Mouse (Mus musculus): Measurements from ENCODE around the gene Hmga1b. TPM values are rescaled to one million over a fixed set of nuclear protein-coding genes. Genes with fewer than 3 reads are reported as not detected.
A peak's percentile ranks its signal among the peaks of the same experiment; 100 is the strongest.
"Not testable (repeated sequence)": the region's sequence is repeated elsewhere in the genome, so short reads cannot be mapped to it uniquely, and the experiment has no call there.

Hmga1b gene
- polyA plus RNA-seq, 1 experiment from 2014 or later = 2.6 TPM

DNA sequence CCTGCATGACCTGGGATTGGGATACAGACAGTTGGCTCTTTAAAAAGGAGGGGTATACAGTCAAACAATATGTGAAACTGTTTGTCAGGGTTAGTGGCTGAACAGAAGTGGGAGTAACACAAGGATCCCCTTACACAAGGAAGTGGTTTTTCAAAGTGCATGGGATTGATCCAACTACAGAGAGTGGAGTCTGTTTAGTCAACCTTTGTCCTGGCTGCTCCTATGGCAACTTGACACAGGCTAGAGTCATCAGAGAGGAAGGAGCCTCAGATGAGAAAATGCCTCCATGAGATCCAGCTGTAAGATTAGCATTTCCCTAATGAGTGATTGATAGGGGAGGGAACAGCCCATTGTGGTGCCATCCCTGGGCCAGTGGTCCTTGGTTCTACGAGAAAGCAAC lies 5.6 kb downstream of the Hmga1b start:
- Histone ChIP-seq H3K9me3 (replicated peaks) (no peaks in the 10 kb centered on the region), H3K27me3 (peaks cover 15% of the 10 kb centered on the region; the same call in 1 of the 2 replicates), H3K36me3 (replicated peaks) (no peaks in the 10 kb centered on the region), H3K4me2 (no peak overlapping the region), H3K9ac (no peak overlapping the region), H3K4me3 (replicated peaks) (no peak overlapping the region), H3K4me1 (replicated peaks) (0 out of 2 replicates have a peak, but pooled peaks cover 5% of the 10 kb centered on the region), H3K27ac (replicated peaks) (no peak overlapping the region)
- 36% methylated on average over 1 of the region's 1 CpGs for WGBS (ENCODE audit: insufficient replicate concordance)
- no peak for ATAC-seq (ENCODE audit: insufficient read depth)

DNA sequence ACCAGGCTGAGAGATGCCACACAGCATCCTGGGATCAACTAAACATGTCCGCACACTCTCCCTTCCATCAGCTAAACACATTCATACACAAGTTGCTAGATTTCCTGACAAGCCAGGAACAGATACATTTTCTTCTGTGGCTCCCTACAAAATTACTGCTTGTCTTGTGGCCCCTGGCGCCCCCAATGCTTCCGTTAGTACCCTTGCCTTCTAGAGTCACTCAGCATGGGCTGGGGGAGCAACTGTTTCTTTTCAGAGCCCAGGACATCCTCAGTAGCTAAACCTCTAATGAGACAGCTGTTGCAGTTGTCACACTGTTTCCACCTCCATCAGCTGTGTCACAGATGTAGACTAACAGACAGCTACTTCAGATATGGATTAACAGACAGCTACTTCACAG lies 10.2 kb downstream of the Hmga1b start:
- WGBS (ENCODE audit: insufficient replicate concordance) = 71% methylated on average over 3 of the region's 3 CpGs
- Histone ChIP-seq H3K4me1 (replicated peaks) (0 out of 2 replicates have a peak, but pooled peaks cover 8% of the 10 kb centered on the region), H3K9ac (no peak overlapping the region), H3K27me3 (peaks cover 7% of the 10 kb centered on the region; the same call in 1 of the 2 replicates), H3K9me3 (replicated peaks) (no peaks in the 10 kb centered on the region), H3K4me2 (no peak overlapping the region), H3K36me3 (replicated peaks) (no peaks in the 10 kb centered on the region), H3K4me3 (replicated peaks) (no peak overlapping the region), H3K27ac (replicated peaks) (no peak overlapping the region)
- no peak for ATAC-seq (ENCODE audit: insufficient read depth)

DNA sequence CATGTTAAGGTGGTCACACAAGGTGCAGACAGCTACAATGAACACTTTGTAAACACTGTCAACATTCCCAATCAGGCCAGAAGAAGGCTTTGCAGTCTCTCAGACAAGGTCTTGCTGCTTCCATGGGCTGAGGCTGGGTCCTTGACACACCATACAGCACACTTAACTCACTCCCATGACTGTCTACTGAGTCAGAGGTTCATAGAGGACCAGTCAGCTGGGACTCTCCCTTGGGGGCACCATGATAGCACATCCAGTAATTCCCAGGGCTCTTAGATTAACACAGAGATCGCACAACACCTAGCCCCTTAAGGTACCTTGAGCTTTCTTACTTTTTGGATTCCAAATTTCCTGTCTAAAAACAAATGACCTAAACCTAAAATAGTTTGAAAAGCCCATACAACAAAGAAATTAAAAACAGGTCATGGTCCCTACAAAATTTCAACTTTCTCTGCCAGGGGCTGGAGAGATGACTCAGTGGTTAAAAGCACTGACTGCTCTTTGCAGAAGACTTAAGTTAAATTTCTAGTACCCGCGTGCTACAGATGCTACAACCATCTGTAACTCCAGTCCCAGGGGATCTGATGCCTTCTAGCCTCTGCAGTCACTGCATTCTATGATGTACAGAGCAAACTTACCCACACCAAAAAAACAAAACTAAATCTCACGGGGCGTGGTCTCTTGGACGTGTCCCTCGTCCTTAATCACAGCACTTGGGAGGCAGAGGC lies 11.0 kb downstream of the Hmga1b start:
- Histone ChIP-seq H3K4me1 (replicated peaks) (0 out of 2 replicates have a peak, but pooled peaks cover 5% of the 10 kb centered on the region), H3K4me3 (replicated peaks) (no peak overlapping the region), H3K9me3 (replicated peaks) (no peaks in the 10 kb centered on the region), H3K27ac (replicated peaks) (no peak overlapping the region), H3K9ac (no peak overlapping the region), H3K36me3 (replicated peaks) (no peaks in the 10 kb centered on the region), H3K27me3 (peaks cover 8% of the 10 kb centered on the region; the same call in 1 of the 2 replicates), H3K4me2 (no peak overlapping the region)
- ATAC-seq (ENCODE audit: insufficient read depth) = no peak
- WGBS (ENCODE audit: insufficient replicate concordance) = 69% methylated on average over 7 of the region's 7 CpGs

DNA sequence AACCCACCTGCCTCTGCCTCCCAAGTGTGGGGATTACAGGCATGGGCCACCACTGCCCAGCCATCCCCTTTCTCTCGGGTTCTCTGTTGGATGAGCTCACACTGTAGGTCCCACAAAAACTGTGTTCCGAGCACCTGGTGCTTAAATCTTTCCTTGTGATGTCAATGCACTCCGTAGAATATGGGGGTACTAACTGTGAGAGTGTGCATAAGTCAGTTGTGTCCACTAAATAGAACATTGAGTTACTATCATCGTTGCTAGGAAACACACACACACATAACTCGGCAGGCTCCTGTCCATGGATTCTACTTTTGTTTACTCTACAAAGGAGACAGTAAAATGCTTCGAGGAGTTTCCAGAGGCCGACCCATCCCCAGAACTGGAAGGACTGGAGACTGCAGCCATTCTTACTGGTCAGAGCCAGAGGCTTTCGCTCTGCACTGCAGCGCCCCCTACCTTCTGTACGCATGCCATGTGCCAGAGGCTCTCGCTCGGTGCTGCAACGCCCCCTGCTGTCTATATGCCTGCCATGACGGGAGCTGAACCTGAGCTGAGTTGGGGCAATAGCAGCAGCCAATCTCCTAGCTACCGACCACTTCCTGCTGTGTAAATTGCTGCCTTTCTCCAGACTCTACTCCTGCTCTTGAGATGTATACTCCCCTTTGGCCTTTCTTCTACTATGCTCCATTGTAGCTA lies 13.3 kb downstream of the Hmga1b start:
- Histone ChIP-seq H3K9ac (no peak overlapping the region), H3K4me2 (no peak overlapping the region), H3K4me3 (replicated peaks) (no peak overlapping the region), H3K36me3 (replicated peaks) (0 out of 2 replicates have a peak, but pooled peaks cover 3% of the 10 kb centered on the region), H3K9me3 (replicated peaks) (no peaks in the 10 kb centered on the region), H3K4me1 (replicated peaks) (0 out of 2 replicates have a peak, but pooled peaks cover 5% of the 10 kb centered on the region), H3K27ac (replicated peaks) (no peak overlapping the region), H3K27me3 (peaks cover 8% of the 10 kb centered on the region; the same call in 1 of the 2 replicates)
- ATAC-seq (ENCODE audit: insufficient read depth) = peak; percentile 69
- 22% methylated on average over 15 of the region's 15 CpGs for WGBS (ENCODE audit: insufficient replicate concordance)

DNA sequence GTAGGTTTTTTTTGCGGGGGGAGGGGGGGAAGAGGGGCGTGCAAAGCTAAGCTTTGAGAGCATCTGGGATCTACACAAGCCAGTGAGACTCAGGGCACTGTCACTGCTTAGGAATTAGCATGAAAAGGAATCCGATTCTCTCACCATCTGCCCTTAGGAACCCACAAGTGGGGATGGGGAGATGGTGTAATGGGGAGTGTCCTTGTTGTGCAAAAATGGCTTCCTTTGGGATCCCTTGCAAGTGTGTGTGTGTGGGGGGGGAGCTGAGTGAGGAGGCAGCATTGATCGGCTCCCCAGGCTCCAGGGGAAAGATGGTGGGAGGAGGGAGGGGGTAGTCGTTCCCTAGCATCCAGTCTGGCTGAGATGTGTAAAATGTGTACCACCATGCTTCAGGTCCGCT lies 14.5 kb downstream of the Hmga1b start:
- Histone ChIP-seq H3K9ac (no peak overlapping the region), H3K4me3 (replicated peaks) (no peak overlapping the region), H3K4me2 (no peak overlapping the region), H3K27ac (replicated peaks) (no peak overlapping the region), H3K9me3 (replicated peaks) (no peaks in the 10 kb centered on the region), H3K4me1 (replicated peaks) (0 out of 2 replicates have a peak, but pooled peaks cover 5% of the 10 kb centered on the region), H3K27me3 (peaks cover 8% of the 10 kb centered on the region; the same call in 1 of the 2 replicates), H3K36me3 (replicated peaks) (0 out of 2 replicates have a peak, but pooled peaks cover 6% of the 10 kb centered on the region)
- 36% methylated on average over 6 of the region's 6 CpGs for WGBS (ENCODE audit: insufficient replicate concordance)
- no peak for ATAC-seq (ENCODE audit: insufficient read depth)

DNA sequence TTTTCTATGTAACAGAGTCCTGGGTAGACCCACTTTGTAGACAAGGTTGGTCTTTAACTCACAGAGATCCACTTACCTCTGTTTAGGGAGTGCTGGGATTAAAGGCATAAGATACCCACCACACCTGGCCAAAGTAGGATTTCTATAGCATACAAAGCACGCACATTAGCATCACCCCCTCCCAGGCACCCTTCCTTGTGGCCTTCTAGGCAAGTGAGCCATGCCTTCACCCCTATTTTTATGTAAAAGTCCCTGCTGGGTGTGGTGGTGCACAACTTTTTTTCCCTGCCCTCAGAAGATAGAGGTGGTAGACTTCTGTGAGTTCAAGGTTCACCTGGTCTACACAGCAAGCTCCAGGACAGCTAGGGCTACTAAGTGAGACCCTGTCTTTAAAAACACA lies 17.3 kb downstream of the Hmga1b start:
- Histone ChIP-seq H3K27ac (replicated peaks) (no peak overlapping the region), H3K4me3 (replicated peaks) (no peak overlapping the region), H3K27me3 (peaks cover 8% of the 10 kb centered on the region; the same call in 1 of the 2 replicates), H3K4me2 (no peak overlapping the region), H3K9me3 (replicated peaks) (no peaks in the 10 kb centered on the region), H3K4me1 (replicated peaks) (peaks cover 25% of the 10 kb centered on the region), H3K9ac (no peak overlapping the region), H3K36me3 (replicated peaks) (0 out of 2 replicates have a peak, but pooled peaks cover 10% of the 10 kb centered on the region)
- ATAC-seq (ENCODE audit: insufficient read depth) = no peak
- WGBS (ENCODE audit: insufficient replicate concordance) = 77% methylated on average over 1 of the region's 1 CpGs

DNA sequence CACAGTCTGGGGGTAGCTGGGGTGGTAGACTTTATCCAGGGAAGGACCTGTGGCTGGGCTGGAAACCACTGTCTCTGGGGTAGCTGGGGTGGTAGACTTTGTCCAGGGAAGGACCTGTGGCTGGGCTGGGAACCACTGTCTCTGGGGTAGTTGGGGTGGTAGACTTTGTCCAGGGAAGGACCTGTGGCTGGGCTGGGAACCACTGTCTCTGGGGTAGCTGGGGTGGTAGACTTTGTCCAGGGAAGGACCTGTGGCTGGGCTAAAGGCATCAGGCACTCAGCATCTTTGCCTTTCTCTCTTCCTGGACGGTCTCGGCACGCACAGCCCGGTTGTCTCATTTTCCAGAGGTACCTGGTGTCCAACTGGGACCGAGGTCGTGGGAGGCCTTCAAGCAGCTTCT lies 18.8 kb downstream of the Hmga1b start:
- ATAC-seq (ENCODE audit: insufficient read depth); H3K9ac ChIP-seq; H3K9me3 ChIP-seq (replicated peaks): not testable (repeated sequence)

DNA sequence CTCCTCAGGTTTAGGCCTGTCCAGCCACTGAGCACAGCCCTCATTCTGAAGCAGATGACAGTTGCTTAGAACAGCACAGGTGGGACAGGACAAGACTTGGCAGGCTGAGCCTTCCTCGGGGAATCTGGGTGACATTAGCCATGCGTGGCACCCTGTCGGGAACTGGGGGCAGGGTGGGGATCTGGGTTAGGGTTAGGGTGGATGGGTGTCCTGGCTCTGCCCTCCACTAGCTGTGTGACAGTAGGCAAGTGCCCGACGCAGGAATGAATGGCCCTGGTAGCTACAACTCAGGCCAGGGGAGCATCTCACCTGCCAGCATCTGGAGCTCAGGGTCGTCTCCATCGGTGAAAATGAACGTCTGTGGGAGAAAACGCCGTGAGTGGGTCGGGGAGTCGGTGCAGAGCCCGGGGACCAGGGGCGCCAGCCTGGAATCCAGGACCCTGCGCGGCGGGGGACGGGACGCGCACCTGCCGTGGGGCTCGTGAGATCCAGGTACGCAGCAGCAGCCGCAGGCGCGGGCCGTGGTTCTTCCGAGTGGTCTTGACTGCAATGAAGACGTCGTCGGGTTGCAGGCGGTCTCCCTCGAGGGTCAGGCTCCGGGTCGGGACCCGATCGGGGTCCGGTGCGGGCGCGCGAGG lies 21.0 kb downstream of the Hmga1b start:
- peak overlapping the region; percentile 86 for H3K9ac ChIP-seq
- peaks cover 38% of the 10 kb centered on the region for H3K36me3 ChIP-seq (replicated peaks)
- peaks cover 33% of the 10 kb centered on the region for H3K4me1 ChIP-seq (replicated peaks)
- peak overlapping the region; percentile 93 for H3K4me3 ChIP-seq (replicated peaks)
- H3K27ac ChIP-seq (replicated peaks) = peak overlapping the region; percentile 81
- H3K4me2 ChIP-seq = peak overlapping the region; percentile 99
- no peak for ATAC-seq (ENCODE audit: insufficient read depth)
- H3K27me3 ChIP-seq = no peaks in the 10 kb centered on the region
- WGBS (ENCODE audit: insufficient replicate concordance) = 4% methylated on average over 42 of the region's 42 CpGs
- no peaks in the 10 kb centered on the region for H3K9me3 ChIP-seq (replicated peaks)

More for the DNA sequence above, 18.8 kb downstream of the Hmga1b start:
- H3K4me1 ChIP-seq (replicated peaks) = peaks cover 35% of the 10 kb centered on the region
- H3K27ac ChIP-seq (replicated peaks); H3K4me3 ChIP-seq (replicated peaks); H3K27me3 ChIP-seq; H3K4me2 ChIP-seq: not testable (repeated sequence)
- H3K36me3 ChIP-seq (replicated peaks) = peaks cover 16% of the 10 kb centered on the region
- WGBS (ENCODE audit: insufficient replicate concordance) = 74% methylated on average over 6 of the region's 6 CpGs

DNA sequence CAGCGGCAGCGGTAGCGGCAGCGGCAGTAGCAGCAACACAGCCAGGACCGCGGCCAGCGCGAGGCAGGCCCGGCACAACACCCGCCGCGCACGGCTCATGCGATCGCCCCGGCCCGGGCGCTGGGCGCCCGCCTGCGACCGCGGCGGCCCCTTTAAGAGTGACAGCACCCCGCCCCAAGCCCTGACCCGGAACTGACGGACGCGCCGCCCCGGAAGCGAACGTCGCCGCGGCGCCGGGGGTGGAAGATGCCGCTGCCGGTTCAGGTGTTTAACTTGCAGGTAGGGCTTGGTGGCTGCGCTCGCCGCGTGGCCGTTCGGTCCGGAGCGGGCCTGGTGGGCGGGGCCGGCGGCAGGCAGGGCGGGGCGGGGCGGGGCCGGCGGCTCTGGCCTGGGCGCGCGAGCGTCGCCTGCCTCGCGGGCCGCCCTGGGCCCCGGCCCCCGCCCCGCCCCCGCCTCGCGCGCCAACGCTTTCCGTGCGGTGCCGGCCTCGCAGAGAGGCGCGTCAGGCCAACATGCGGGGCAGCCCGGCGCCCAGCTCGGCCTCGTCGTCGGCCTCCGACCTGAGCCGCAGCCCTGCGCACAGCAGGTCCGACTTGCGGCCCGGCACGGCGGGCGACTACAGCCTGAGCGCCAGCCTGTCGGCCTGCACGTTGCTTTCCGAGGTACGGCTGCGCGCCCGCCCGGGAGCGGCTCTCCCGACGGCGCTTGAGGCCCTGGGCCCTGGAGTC lies 21.6 kb downstream of the Hmga1b start, which contains the start of the genes Rfng and Gps1:
Rfng (minus strand) TSS at position 144 of the 728 bp plus-strand sequence.
Gps1 (plus strand) TSS at position 209 of the 728 bp plus-strand sequence.
- Histone ChIP-seq H3K9me3 (replicated peaks) (no peaks in the 10 kb centered on the region), H3K27me3 (no peaks in the 10 kb centered on the region), H3K4me1 (replicated peaks) (peaks cover 33% of the 10 kb centered on the region), H3K4me3 (replicated peaks) (peak within 1 kb of the TSS; percentile 93), H3K4me2 (peak within 1 kb of the TSS; percentile 99), H3K36me3 (replicated peaks) (peaks cover 42% of the 10 kb centered on the region), H3K9ac (peak within 1 kb of the TSS; percentile 86), H3K27ac (replicated peaks) (peak within 1 kb of the TSS; percentile 81)
- ATAC-seq (ENCODE audit: insufficient read depth) = peak; percentile 83
- WGBS (ENCODE audit: insufficient replicate concordance) = under 1% methylated on average over 92 of the region's 107 CpGs

DNA sequence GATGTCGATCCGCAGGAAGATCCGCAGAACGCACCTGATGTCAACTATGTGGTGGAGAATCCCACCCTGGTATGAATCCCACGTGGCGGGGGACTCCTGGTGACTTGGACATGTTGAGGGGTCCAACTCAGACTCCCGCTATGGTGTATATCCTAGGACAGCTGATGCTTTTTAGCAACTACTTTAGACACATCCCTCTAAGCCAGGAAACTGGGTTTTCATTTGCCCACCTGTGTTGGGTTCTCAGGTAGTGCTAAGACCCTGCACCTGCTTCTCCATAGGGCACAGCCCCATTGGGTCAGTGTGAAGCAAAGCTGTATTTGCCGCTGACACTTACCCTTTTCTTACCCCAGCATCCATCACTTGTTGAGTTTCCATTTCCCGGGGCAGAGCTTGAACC lies 22.6 kb downstream of the Hmga1b start:
- H3K36me3 ChIP-seq (replicated peaks) = peaks cover 52% of the 10 kb centered on the region
- 31% methylated on average over 9 of the region's 9 CpGs for WGBS (ENCODE audit: insufficient replicate concordance)
- peak overlapping the region; percentile 81; the same call in 1 of the 2 replicates for H3K27ac ChIP-seq (replicated peaks)
- peak overlapping the region; percentile 99 for H3K4me2 ChIP-seq
- ATAC-seq (ENCODE audit: insufficient read depth) = no peak
- H3K27me3 ChIP-seq = no peaks in the 10 kb centered on the region
- no peaks in the 10 kb centered on the region for H3K9me3 ChIP-seq (replicated peaks)
- H3K9ac ChIP-seq = peak overlapping the region; percentile 86
- peaks cover 33% of the 10 kb centered on the region for H3K4me1 ChIP-seq (replicated peaks)
- peak overlapping the region; percentile 93 for H3K4me3 ChIP-seq (replicated peaks)
